Mouse (Mus musculus) thymus, postnatal 14 days (tissue): Measurements from ENCODE around the gene Cbx3.
A peak's percentile ranks its signal among the peaks of the same experiment; 100 is the strongest.
"Not testable (repeated sequence)": the region's sequence is repeated elsewhere in the genome, so short reads cannot be mapped to it uniquely, and the experiment has no call there.

Source experiments
- DNase-seq: peaks from one replicate; pipeline ENCODE4 v3.0.0; 2021

Gene Cbx3

GRCm38 (mm10) chr6:51471179-51471505 lies 982 bp downstream of the Cbx3 start:
- DNase-seq: no peak

GRCm38 (mm10) chr6:51471782-51472181 lies 1.6 kb downstream of the Cbx3 start:
- DNase-seq: peak; percentile 30

DNA sequence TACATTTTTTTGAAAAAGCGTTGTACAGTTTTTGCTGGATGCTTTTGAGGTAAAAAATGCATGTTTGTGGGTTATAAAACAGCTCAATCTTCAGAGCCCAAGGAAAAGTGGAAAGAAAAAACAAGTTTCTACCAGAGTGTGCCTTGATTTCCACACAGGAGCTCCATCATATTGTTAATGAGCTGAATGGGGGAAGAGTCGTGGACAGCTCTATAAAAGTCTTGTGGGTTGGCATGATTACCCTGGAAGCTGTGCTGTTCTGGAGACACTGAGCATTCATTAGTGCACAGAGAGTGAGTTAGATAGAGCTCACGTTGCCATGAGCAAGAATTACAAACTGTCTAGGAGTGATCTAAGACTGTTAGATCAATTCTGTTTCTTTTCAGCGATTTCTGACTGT lies 2.1 kb downstream of the Cbx3 start:
- no peak for DNase-seq

DNA sequence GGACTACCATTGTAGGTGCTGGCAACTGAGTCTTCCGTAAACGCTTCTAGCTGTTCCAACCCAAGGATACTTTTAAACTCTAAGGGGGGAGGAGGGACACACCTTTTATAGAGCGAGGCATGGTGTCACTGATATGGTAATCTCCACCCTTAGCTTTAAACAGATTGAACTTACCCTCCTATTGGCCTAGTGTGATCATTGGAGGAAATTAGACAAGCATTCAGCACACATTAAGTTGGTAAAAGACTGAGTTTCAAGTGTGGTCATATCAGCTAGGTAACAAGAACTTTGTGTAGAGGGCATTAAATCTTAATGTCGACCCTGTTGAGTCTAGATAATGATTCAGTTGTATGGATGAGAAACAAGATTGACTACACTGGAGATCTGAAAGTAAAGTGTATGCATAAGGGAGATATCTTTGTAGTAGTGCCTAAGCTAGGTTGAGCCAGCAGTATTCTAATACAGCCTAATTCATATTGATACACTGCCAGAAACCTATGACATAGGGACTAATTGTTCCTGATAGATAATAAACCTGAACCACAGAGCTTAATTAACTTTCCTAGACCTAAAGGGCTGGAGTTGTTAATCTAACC lies 9.1 kb downstream of the Cbx3 start:
- no peak for DNase-seq

- DNase-seq: no peak
Observed at GRCm38 (mm10) chr6:51481548-51481947, 11.4 kb downstream of the Cbx3 start.

DNA sequence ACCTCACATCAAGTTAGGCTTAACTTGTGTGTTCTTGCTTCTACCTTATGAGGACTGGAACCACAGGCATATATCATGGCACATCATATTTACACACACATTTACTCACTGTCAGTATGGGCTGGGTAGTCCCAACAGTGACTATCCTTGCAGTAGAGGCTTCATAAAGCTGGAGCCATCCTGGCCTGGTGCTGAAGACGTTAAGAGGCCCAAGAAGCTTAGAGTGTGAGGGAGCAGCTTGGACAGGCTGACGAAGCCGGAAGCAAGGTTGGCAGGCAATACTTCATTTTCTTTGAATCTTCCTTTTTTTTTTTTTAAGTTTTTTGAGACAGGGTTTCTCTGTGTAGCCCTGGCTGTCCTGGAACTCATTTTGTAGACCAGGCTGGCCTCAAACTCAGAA lies 13.7 kb downstream of the Cbx3 start:
- no peak for DNase-seq

DNA sequence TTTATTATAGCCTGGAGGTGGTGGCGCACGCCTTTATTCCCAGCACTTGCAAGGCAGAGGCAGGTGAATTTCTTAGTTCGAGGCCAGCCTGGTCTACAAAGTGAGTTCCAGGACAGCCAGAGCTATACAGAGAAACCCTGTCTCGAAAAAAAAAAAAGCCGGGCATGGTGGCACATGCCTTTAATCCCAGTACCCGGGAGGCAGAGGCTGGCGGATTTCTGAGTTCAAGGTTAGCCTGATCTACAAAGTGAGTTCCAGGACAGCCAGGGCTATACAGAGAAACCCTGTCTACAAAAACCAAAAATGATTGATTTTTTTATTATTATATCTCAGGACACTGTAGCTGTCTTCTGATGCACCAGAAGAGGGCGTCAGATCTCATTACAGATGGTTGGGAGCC lies 14.4 kb downstream of the Cbx3 start:
- not testable (repeated sequence) for DNase-seq

- DNase-seq: no peak
Observed at GRCm38 (mm10) chr6:51485646-51486045, 15.5 kb downstream of the Cbx3 start.

- DNase-seq: no peak
Observed at GRCm38 (mm10) chr6:51486076-51486710, 16.0 kb downstream of the Cbx3 start.

DNA sequence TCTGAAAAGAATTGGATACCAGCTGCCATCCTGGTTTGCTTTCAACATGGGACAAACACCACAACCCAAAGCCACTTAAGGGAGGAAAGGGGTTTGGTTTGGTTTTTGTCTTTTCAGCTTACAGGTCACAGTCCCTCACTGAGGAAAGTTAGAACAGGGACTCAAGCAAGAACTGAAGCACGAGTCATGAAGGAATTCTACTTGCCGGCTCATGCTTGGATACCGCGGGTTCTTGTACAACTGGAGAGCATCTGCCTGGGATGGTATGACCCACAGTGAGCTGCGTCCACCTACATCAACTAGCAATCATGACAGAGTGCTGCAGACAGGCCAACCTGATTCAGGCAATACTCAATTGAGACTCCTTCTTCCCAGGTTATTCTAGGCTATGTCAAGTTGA lies 16.6 kb downstream of the Cbx3 start:
- no peak for DNase-seq

DNA sequence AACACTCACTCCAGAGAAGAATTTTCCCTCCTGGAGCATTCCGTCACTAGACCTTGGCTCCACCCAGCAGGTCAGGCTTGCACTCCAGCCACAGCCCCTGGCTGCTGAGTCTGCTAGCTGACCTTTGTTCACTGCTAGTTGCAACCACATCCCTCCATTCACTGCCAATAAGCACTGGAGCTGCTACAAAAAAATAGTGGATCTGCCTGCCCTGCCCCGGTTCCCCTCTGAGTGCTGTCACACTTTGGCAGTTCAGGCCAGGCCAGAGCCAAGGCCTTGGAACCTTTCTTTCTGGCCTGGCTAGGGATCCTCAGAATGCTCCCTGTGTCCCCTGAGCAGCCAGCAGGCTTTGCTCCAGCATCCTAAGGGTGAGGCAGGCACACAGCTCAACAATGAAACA lies 19.6 kb downstream of the Cbx3 start:
- DNase-seq: no peak

DNA sequence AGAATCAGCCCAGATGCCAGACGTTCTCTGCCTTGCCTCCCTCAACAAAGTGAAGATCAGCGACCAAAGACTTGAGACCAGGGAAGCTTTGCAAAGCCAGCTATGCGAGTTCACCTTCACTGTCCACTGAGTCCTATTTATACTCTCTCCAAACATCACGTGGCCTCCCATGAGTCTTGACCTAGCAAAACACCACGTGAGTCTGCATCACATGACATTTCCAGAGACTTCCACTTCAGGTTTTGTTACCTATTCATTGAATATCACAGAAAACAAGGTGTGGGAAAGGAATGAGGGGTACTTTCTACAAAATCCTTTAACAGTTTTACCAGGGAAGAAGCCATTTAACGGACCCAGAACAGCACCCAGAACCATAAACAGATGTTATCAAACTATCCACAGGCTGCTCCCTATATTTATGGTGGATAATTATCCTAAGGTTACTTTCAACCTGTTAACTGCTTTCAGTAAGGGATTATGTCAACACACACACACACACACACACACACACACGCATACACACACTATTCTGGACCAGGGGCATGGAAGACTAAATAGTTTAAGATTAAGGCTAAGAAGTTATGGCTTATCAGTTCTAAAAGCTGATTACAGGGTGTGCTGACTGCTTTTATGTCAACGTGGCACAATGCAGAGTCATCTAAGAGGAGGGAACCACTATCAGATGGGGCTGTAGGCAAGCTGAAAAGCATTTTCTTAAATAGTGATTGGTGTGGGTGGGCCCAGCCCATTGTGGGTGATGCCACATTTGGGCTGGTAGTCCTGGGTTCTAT lies 27.4 kb downstream of the Cbx3 start:
- DNase-seq: no peak

DNA sequence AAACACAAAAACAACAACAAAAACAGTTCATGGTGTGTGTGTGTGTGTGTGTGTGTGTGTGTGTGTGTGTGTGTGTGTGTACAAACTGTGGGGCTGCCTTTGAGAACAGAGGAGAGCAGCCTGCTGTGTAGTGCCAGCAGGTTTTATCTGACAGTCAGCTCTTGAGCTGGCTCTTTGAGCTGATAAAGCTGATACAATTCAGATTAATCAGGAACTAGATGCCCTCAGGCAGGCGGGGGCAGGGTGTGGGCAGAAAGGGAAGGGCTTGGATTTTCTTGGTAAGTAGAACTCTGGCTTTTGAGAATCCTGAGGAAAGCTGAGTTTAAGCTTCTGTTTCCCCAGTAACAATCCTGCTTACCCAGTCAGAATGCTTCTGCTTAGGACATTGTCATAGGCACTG lies 35.5 kb downstream of the Cbx3 start:
- DNase-seq: no peak

- no peak for DNase-seq
Observed at GRCm38 (mm10) chr6:51507556-51507955, 37.4 kb downstream of the Cbx3 start.

DNA sequence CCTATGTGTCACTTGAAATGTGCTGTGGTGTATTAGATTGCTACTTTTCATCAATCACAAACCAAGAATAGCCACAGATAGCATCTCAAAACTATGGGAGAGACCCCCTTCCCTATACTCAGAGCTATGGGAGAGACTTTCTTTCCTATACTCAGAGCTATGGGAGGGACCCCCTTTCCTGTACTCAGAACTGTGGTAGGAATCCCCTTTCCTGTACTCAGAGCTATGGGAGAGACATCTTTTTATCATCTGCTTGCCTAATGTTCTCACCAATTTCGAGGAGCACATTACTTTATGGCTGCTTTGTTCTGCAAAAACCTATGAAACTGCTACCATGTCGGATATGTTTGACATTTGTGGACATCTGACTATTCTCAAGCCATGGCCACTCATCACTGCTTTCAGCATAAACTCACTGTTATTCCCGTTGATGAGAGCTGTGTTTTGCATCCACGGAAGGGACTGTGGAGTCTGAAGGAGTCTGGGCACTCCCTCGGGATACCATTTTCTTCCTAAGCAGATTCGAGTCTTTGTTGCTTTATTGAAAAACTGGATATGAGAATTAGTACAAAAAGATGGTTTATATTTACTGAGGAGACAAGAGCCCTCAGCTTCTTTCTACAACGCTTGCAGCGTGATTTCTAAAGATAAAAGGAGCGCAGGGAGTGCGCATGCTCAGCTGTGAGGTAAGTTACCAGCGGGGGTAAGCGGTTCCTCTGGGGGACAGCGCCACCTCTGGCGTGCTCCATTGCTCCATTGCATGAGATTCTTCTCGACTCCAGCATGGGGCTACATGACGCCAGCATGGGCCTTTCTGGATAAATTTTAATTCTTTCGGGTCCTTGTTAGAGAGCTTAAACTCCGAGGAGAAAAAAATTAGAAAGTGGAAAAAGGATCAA lies 38.8 kb downstream of the Cbx3 start:
- peak; percentile 85 for DNase-seq

DNA sequence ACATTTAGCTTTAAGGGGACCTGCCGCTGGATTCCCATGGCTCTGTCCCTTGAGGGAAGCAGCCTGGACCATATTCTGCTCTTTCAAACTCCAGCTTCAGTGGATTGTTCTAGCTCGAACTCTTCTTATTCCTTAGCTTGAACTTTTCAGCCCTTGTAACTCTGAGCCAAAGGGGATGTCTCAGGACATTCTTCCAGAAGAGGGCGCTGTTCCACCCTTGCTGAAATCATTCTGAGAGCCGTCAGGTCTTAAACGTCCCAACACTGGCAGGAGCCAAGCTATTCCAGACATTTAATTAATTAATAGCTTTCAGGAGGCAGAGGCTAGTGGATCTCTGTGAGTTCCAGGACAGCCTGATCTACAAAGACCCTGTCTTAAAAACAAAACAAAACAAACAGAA lies 39.9 kb downstream of the Cbx3 start:
- peak; percentile 70 for DNase-seq

DNA sequence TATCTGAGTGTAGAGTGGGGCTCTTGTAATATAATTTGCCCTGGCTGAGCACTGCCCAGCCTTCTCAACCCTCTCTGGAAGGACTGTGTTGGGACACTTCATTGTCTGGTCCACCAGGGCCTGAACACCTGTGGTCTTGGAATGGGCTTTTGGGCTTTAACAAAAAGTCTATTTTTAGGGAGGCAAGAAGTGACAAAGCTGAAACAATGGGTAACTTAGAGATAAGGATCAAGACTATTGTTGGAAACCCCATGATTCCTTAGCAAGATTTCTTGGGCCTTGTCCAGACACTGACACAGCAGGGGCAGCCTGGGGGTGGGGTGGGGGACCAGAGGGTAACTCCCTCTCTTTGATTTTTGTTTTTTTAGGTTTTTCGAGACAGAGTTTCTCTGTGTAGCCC lies 40.8 kb downstream of the Cbx3 start:
- DNase-seq: no peak

GRCm38 (mm10) chr6:51513745-51514144 lies 43.6 kb downstream of the Cbx3 start:
- no peak for DNase-seq

DNA sequence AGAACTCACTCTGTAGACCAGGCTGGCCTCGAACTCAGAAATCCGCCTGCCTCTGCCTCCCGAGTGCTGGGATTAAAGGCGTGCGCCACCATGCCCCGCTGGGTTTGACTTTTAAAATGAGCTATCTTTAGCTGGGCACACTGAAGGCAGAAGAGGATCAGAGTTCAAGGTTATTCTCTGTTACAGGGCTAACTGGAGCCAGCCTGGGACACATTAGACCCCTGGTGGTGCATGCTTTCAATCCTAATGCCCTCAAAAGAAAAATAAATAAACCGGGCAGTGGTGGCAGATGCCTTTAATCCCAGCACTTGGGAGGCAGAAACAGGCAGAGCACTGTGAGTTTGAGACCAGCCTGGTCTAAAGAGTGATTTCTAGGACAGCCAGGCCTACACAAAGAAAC lies 44.7 kb downstream of the Cbx3 start:
- no peak for DNase-seq

- no peak for DNase-seq
Observed at GRCm38 (mm10) chr6:51523310-51523709, 53.1 kb downstream of the Cbx3 start.

- peak; percentile 62 for DNase-seq
Observed at GRCm38 (mm10) chr6:51523807-51524320, 53.7 kb downstream of the Cbx3 start, which contains the start of gene Snx10. TSS of gene Snx10 (plus strand) at chr6:51523901.

- peak; percentile 34 for DNase-seq
Observed at GRCm38 (mm10) chr6:51524321-51524931, 54.3 kb downstream of the Cbx3 start.

DNA sequence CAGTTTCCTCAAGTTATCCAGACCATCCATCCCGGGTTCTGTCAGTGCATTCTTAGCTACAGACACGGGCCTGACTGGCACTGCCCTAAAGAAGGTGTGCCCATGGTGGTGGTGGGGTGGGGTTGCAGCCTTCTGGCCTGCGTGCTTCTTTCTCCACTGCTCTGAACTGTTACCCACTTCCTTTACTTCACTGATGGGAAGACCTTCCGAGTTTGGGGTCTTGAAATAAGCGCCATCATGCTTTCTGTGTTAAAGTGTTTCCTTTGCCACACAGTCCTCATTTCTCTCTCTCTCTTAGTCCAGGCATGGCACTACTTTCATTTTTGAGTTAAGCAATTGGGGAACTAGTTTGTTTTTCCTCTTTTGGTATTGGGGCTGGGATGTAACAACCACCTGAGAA lies 54.8 kb downstream of the Cbx3 start:
- DNase-seq: peak; percentile 7
